Mouse (Mus musculus) olfactory bulb, adult 2 months (tissue): ENCODE measurements around the gene Cela3b.

Experiments
- CTCF ChIP-seq: fragments of 200-500 bp; IDR thresholded peaks from 2 replicates; pipeline ENCODE4 v1.5.1; 2012; ENCODE audit warnings: low read depth, mild to moderate bottlenecking, low read length, moderate library complexity; ENCODE audit not compliant: insufficient read depth
- POLR2A ChIP-seq: fragments of 200-500 bp; IDR thresholded peaks from 2 replicates; pipeline ENCODE4 v1.6.1; 2012; ENCODE audit warnings: mild to moderate bottlenecking, low read depth, low read length, moderate library complexity; ENCODE audit not compliant: insufficient read depth

- TF ChIP-seq CTCF (no peak), POLR2A (no peak)
Observed at GRCm38 (mm10) chr4:137392874-137393273, 37.5 kb downstream of the Cela3b start.
